Mouse (Mus musculus): ENCODE measurements around the gene Cotl1. TPM values are rescaled to one million over a fixed set of nuclear protein-coding genes. Genes with fewer than 3 reads are reported as not detected.

The Cotl1 gene
- total and polyA plus RNA-seq, 2 experiments from 2014 or later, result 85.4 to 269 TPM

GRCm38 (mm10) chr8:119779013-119779737 is 61.2 kb downstream of the Cotl1 start:
- H3K4me2 ChIP-seq (ENCODE audit: low read depth, low read length), result peak overlapping the region; percentile 92
- H3K4me1 ChIP-seq (ENCODE audit: insufficient read depth, low read length), result peaks cover 16% of the 10 kb centered on the region; the same call in 1 of the 2 replicates
- peak; percentile 98 for TF ChIP-seq CTCF (IDR thresholded peaks at IDR 0.05; ENCODE audit: low read depth)
- H3K27ac ChIP-seq, result peak overlapping the region; percentile 87
- H3K9me3 ChIP-seq (ENCODE audit: low read length), result no peaks in the 10 kb centered on the region
- H3K27me3 ChIP-seq (ENCODE audit: insufficient read depth, low read length), result no peaks in the 10 kb centered on the region
- no peak overlapping the region for H3K4me3 ChIP-seq (ENCODE audit: low read length)
- DNase-seq (ENCODE audit: low spot score), result peak; percentile 94
- ATAC-seq, result peak; percentile 28
- 26% methylated on average over 14 of the region's 14 CpGs for WGBS
- H3K9ac ChIP-seq (replicated peaks; ENCODE audit: low read length), result 0 out of 2 replicates have a peak overlapping the region, but pooled peaks have one; percentile 72
- H3K36me3 ChIP-seq (ENCODE audit: insufficient read depth, low read length), result no peaks in the 10 kb centered on the region

GRCm38 (mm10) chr8:119778263-119778662 is 62.1 kb downstream of the Cotl1 start, which contains the start of gene Tldc1:
Tldc1 (minus strand) TSS chr8:119778416.
- ATAC-seq (peak; percentile 96), DNase-seq (ENCODE audit: low spot score) (peak; percentile 99)
- Histone ChIP-seq H3K4me3 (ENCODE audit: low read length) (peak within 1 kb of the TSS; percentile 62), H3K27ac (peak within 1 kb of the TSS; percentile 87), H3K36me3 (ENCODE audit: insufficient read depth, low read length) (no peaks in the 10 kb centered on the region), H3K4me1 (ENCODE audit: insufficient read depth, low read length) (peaks cover 16% of the 10 kb centered on the region; the same call in 1 of the 2 replicates), H3K9me3 (ENCODE audit: low read length) (no peaks in the 10 kb centered on the region), H3K27me3 (ENCODE audit: insufficient read depth, low read length) (no peaks in the 10 kb centered on the region), H3K4me2 (ENCODE audit: low read depth, low read length) (peak within 1 kb of the TSS; percentile 92), H3K9ac (replicated peaks; ENCODE audit: low read length) (peak within 1 kb of the TSS; percentile 72)
- no peak for TF ChIP-seq CTCF (IDR thresholded peaks at IDR 0.05; ENCODE audit: low read depth)
- WGBS, result under 1% methylated on average over 18 of the region's 18 CpGs

GRCm38 (mm10) chr8:119777765-119778164 is 62.6 kb downstream of the Cotl1 start:
- Histone ChIP-seq H3K27me3 (ENCODE audit: insufficient read depth, low read length) (no peaks in the 10 kb centered on the region), H3K27ac (peak overlapping the region; percentile 87), H3K4me1 (ENCODE audit: insufficient read depth, low read length) (peaks cover 16% of the 10 kb centered on the region; the same call in 1 of the 2 replicates), H3K4me3 (ENCODE audit: low read length) (peak overlapping the region; percentile 62), H3K36me3 (ENCODE audit: insufficient read depth, low read length) (no peaks in the 10 kb centered on the region), H3K4me2 (ENCODE audit: low read depth, low read length) (peak overlapping the region; percentile 92), H3K9me3 (ENCODE audit: low read length) (no peaks in the 10 kb centered on the region), H3K9ac (replicated peaks; ENCODE audit: low read length) (peak overlapping the region; percentile 72)
- ATAC-seq (no peak; the same call in 1 of the 2 replicates), DNase-seq (ENCODE audit: low spot score) (peak; percentile 47)
- 10% methylated on average over 7 of the region's 7 CpGs for WGBS
- no peak for TF ChIP-seq CTCF (IDR thresholded peaks at IDR 0.05; ENCODE audit: low read depth)

GRCm38 (mm10) chr8:119776668-119777245 is 63.6 kb downstream of the Cotl1 start:
- WGBS, result 77% methylated on average over 7 of the region's 7 CpGs
- H3K27me3 ChIP-seq (ENCODE audit: insufficient read depth, low read length), result no peaks in the 10 kb centered on the region
- no peak overlapping the region for H3K9ac ChIP-seq (replicated peaks; ENCODE audit: low read length)
- peaks cover 16% of the 10 kb centered on the region; the same call in 1 of the 2 replicates for H3K4me1 ChIP-seq (ENCODE audit: insufficient read depth, low read length)
- H3K36me3 ChIP-seq (ENCODE audit: insufficient read depth, low read length), result no peaks in the 10 kb centered on the region
- no peak for ATAC-seq
- no peaks in the 10 kb centered on the region for H3K9me3 ChIP-seq (ENCODE audit: low read length)
- peak overlapping the region; percentile 92; the same call in 1 of the 2 replicates for H3K4me2 ChIP-seq (ENCODE audit: low read depth, low read length)
- no peak overlapping the region for H3K4me3 ChIP-seq (ENCODE audit: low read length)
- DNase-seq (ENCODE audit: low spot score), result no peak
- TF ChIP-seq CTCF (IDR thresholded peaks at IDR 0.05; ENCODE audit: low read depth), result no peak
- no peak overlapping the region for H3K27ac ChIP-seq

- peaks cover 22% of the 10 kb centered on the region for H3K36me3 ChIP-seq (ENCODE audit: insufficient read depth, low read length)
- H3K27ac ChIP-seq, result no peak overlapping the region
- no peaks in the 10 kb centered on the region for H3K27me3 ChIP-seq (ENCODE audit: insufficient read depth, low read length)
- DNase-seq (ENCODE audit: low spot score) (no peak), ATAC-seq (no peak)
- H3K9me3 ChIP-seq (ENCODE audit: low read length), result no peaks in the 10 kb centered on the region
- no peak overlapping the region for H3K4me2 ChIP-seq (ENCODE audit: low read depth, low read length)
- WGBS, result 81% methylated on average over 22 of the region's 22 CpGs
- H3K9ac ChIP-seq (replicated peaks; ENCODE audit: low read length), result no peak overlapping the region
- no peaks in the 10 kb centered on the region for H3K4me1 ChIP-seq (ENCODE audit: insufficient read depth, low read length)
- TF ChIP-seq CTCF (IDR thresholded peaks at IDR 0.05; ENCODE audit: low read depth), result no peak
- H3K4me3 ChIP-seq (ENCODE audit: low read length), result no peak overlapping the region
These were observed 74.4 kb downstream of the Cotl1 start for GRCm38 (mm10) chr8:119765761-119766444.

- no peak overlapping the region for H3K9ac ChIP-seq (replicated peaks; ENCODE audit: low read length)
- H3K27ac ChIP-seq, result no peak overlapping the region
- H3K9me3 ChIP-seq (ENCODE audit: low read length), result no peaks in the 10 kb centered on the region
- WGBS, result 87% methylated on average over 10 of the region's 10 CpGs
- no peak overlapping the region for H3K4me2 ChIP-seq (ENCODE audit: low read depth, low read length)
- H3K36me3 ChIP-seq (ENCODE audit: insufficient read depth, low read length), result peaks cover 22% of the 10 kb centered on the region
- DNase-seq (ENCODE audit: low spot score), result no peak
- no peaks in the 10 kb centered on the region for H3K27me3 ChIP-seq (ENCODE audit: insufficient read depth, low read length)
- H3K4me1 ChIP-seq (ENCODE audit: insufficient read depth, low read length), result no peaks in the 10 kb centered on the region
- no peak for TF ChIP-seq CTCF (IDR thresholded peaks at IDR 0.05; ENCODE audit: low read depth)
- ATAC-seq, result no peak
- H3K4me3 ChIP-seq (ENCODE audit: low read length), result no peak overlapping the region
These were observed 75.0 kb downstream of the Cotl1 start for GRCm38 (mm10) chr8:119765311-119765710.

All from hindbrain, postnatal 0 days (tissue).